Mouse (Mus musculus) cortical plate, adult 2 months (tissue): ENCODE measurements at regions not wholly inside any gene's neighbourhood (a gene's known extent, or its start where the extent isn't known, plus 50 kb on each side); places are given as distances from the start of the nearest gene placed in this dataset.

Experiments used
- CTCF ChIP-seq: fragments of 200-500 bp; IDR thresholded peaks from 2 replicates; pipeline ENCODE4 v1.5.1; 2011; ENCODE audit warnings: mild to moderate bottlenecking, control low read depth, low read length; ENCODE audit not compliant: insufficient read depth; ENCODE audit errors: extremely low read depth
- POLR2A ChIP-seq: fragments of 200-500 bp; IDR thresholded peaks from 2 replicates; pipeline ENCODE4 v1.6.1; 2011; ENCODE audit warnings: mild to moderate bottlenecking, low read length, control low read depth; ENCODE audit not compliant: insufficient read depth; ENCODE audit errors: extremely low read depth

DNA sequence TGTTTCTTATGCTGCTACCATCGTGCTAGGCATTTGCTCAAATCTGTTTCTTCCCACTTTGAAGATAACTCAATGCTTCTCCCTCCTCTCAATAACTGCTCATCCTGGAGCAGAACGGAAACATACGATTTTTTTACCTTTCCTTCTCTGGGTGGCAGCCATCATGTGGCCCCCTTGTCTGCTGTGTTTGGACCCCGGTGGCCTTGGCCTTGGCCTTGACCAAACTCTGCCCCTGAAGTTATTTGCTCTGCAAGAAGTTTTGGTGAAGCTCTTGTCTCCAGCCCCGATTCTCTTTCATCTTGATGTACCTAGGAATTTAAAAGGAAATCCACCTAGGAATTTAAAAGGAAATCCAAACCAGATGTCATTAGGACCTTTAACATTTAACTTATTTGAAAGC, 261.2 kb upstream of the Castor2 start:
- TF ChIP-seq CTCF = no peak
- TF ChIP-seq POLR2A = no peak
